Mouse (Mus musculus) C2C12 (cell line): ENCODE measurements around the gene 2810408A11Rik.

Experiments used
- CEBPB ChIP-seq: IDR thresholded peaks from one replicate; pipeline ENCODE4 v1.6.1; 2011; ENCODE audit warnings: low read depth, mild to moderate bottlenecking, control low read depth, moderate library complexity
- CTCF ChIP-seq: IDR thresholded peaks from one replicate; pipeline ENCODE4 v1.5.1; 2011; ENCODE audit not compliant: control insufficient read depth, insufficient read depth, insufficient read length
- FOSL1 ChIP-seq: IDR thresholded peaks from one replicate; pipeline ENCODE4 v1.8.0; 2011; ENCODE audit warnings: mild to moderate bottlenecking, low read length; ENCODE audit not compliant: poor library complexity, insufficient read depth, severe bottlenecking
- MYOD1 ChIP-seq: IDR thresholded peaks from one replicate; pipeline ENCODE4 v1.6.1; 2011; ENCODE audit warnings: low read depth; ENCODE audit not compliant: control insufficient read depth, insufficient read length
- MYOG ChIP-seq: IDR thresholded peaks from one replicate; pipeline ENCODE4 v1.6.1; 2011; ENCODE audit not compliant: control insufficient read depth, insufficient read length; ENCODE audit errors: extremely low read depth
- USF1 ChIP-seq: IDR thresholded peaks from one replicate; pipeline ENCODE4 v1.6.1; 2011; ENCODE audit warnings: low read depth, mild to moderate bottlenecking, control low read depth, moderate library complexity

GRCm38 (mm10) chr11:69912716-69913530, 12.1 kb upstream of the 2810408A11Rik start:
- TF ChIP-seq FOSL1 (no peak), CTCF (no peak), USF1 (no peak), CEBPB (no peak), MYOG (no peak), MYOD1 (no peak)
